Mouse (Mus musculus) limb, embryonic 14.5 days (tissue): Measurements from ENCODE around the gene Olfr1157. TPM values are rescaled to one million over a fixed set of nuclear protein-coding genes. Genes with fewer than 3 reads are reported as not detected.

Experiments used
- ATAC-seq: fragments of 200-750 bp; cut with Nextera tagmentation; 2 replicates; pipeline ENCODE4 v1.8.0; 2017; ENCODE audit warnings: low read depth, moderate number of reproducible peaks, moderate TSS enrichment; ENCODE audit not compliant: low FRiP score
- DNase-seq: peaks from one replicate; pipeline ENCODE4 v3.0.0-alpha.2; 2015; ENCODE audit warnings: low spot score
- H3K27ac ChIP-seq: fragments of 300-500 bp; sonication (generic); replicated peaks from 2 replicates; pipeline ENCODE4 v1.5.1; 2014; ENCODE audit warnings: low read depth, mild to moderate bottlenecking, low read length, moderate library complexity, mixed read lengths
- H3K27me3 ChIP-seq: fragments of 300-500 bp; sonication (generic); 2 replicates; pipeline ENCODE4 v1.6.1; 2014; ENCODE audit warnings: low read length, mixed read lengths; ENCODE audit not compliant: control insufficient read depth, insufficient read depth
- H3K36me3 ChIP-seq: fragments of 300-500 bp; sonication (generic); 2 replicates; pipeline ENCODE4 v1.6.1; 2014; ENCODE audit warnings: mild to moderate bottlenecking, low read length, moderate library complexity, mixed read lengths; ENCODE audit not compliant: control insufficient read depth, insufficient read depth
- H3K4me1 ChIP-seq: fragments of 300-500 bp; sonication (generic); 2 replicates; pipeline ENCODE4 v1.6.1; 2014; ENCODE audit warnings: antibody characterized with exemption, low read length, mixed read lengths; ENCODE audit not compliant: control insufficient read depth, insufficient read depth
- H3K4me2 ChIP-seq: fragments of 300-500 bp; sonication (generic); replicated peaks from 2 replicates; pipeline ENCODE4 v1.6.1; 2014; ENCODE audit warnings: low read depth, mild to moderate bottlenecking, low read length, moderate library complexity; ENCODE audit not compliant: severe bottlenecking
- H3K4me3 ChIP-seq: fragments of 300-500 bp; sonication (generic); replicated peaks from 2 replicates; pipeline ENCODE4 v1.5.1; 2014; ENCODE audit warnings: low read length
- H3K9ac ChIP-seq: fragments of 300-500 bp; sonication (generic); 2 replicates; pipeline ENCODE4 v1.6.1; 2014; ENCODE audit warnings: mild to moderate bottlenecking, low read depth, low read length, moderate library complexity; ENCODE audit not compliant: severe bottlenecking
- H3K9me3 ChIP-seq: fragments of 300-500 bp; sonication (generic); 2 replicates; pipeline ENCODE4 v1.6.1; 2016; ENCODE audit warnings: low read length; ENCODE audit not compliant: control insufficient read depth
- POLR2A ChIP-seq: fragments of 200-500 bp; IDR thresholded peaks from 2 replicates; pipeline ENCODE4 v1.8.0; 2012; ENCODE audit warnings: inconsistent platforms, mild to moderate bottlenecking, moderate library complexity, borderline replicate concordance; ENCODE audit not compliant: insufficient read depth, insufficient read length; ENCODE audit errors: extremely low read depth
- WGBS: fragments of 180-500 bp; shearing (Covaris S2); extraction: QIAGEN DNeasy Blood & Tissue Kit; methylation state at CpG from one replicate; pipeline ENCODE4 v1.1.7; 2014; 5-methylcytosine and 5-hydroxymethylcytosine counted together
- polyA plus RNA-seq, 2 experiments: library from polyadenylated mRNA; depleted of rRNA in 1 of 2; stranded (reverse) in 1 of 2; unstranded in 1 of 2; fragments of >200 nt; fragmentation: Nextera tagmentation in 1 of 2; extraction: Ambion mirVana in 1 of 2; gene quantifications; 2 replicates each; pipeline versions ENCODE4 v1.2.1 to v1.2.3; 2012 to 2014

Gene Olfr1157
- polyA plus RNA-seq (2012; rRNA removed) = not detected in 2 replicates
- not detected in 2 replicates for polyA plus RNA-seq (2014; fragmentation: Nextera tagmentation; extraction: Ambion mirVana)

GRCm38 (mm10) chr2:87968199-87968598 lies at the start of gene Olfr1157:
TSS of gene Olfr1157 (minus strand) at chr2:87968299.
- no peaks in the 10 kb centered on the region for H3K27me3 ChIP-seq
- H3K4me1 ChIP-seq = no peaks in the 10 kb centered on the region
- no peak for DNase-seq
- WGBS = 95% methylated on average over 4 of the region's 4 CpGs
- no peak for ATAC-seq
- no peak within 1 kb of the TSS for H3K9ac ChIP-seq
- no peak within 1 kb of the TSS for H3K4me2 ChIP-seq
- H3K36me3 ChIP-seq = no peaks in the 10 kb centered on the region
- no peak within 1 kb of the TSS for H3K4me3 ChIP-seq
- H3K9me3 ChIP-seq = no peaks in the 10 kb centered on the region
- no peak within 1 kb of the TSS for H3K27ac ChIP-seq
- TF ChIP-seq POLR2A = no peak

- Histone ChIP-seq H3K4me2 (no peak within 1 kb of the TSS), H3K9ac (no peak within 1 kb of the TSS), H3K9me3 (no peaks in the 10 kb centered on the region), H3K36me3 (no peaks in the 10 kb centered on the region), H3K4me3 (no peak within 1 kb of the TSS), H3K27ac (no peak within 1 kb of the TSS), H3K27me3 (no peaks in the 10 kb centered on the region), H3K4me1 (no peaks in the 10 kb centered on the region)
- TF ChIP-seq POLR2A = no peak
- DNase-seq (no peak), ATAC-seq (no peak)
Observed at GRCm38 (mm10) chr2:88007515-88008318, 39.6 kb upstream of the Olfr1157 start, which contains the start of gene Olfr1160. TSS of gene Olfr1160 (minus strand) at chr2:88008268.

- no peak for TF ChIP-seq POLR2A
- Histone ChIP-seq H3K27me3 (no peaks in the 10 kb centered on the region), H3K9ac (no peak within 1 kb of the TSS), H3K4me2 (no peak within 1 kb of the TSS), H3K9me3 (no peaks in the 10 kb centered on the region), H3K4me3 (no peak within 1 kb of the TSS), H3K4me1 (no peaks in the 10 kb centered on the region), H3K27ac (no peak within 1 kb of the TSS), H3K36me3 (no peaks in the 10 kb centered on the region)
- DNase-seq = no peak
- no peak for ATAC-seq
Observed at GRCm38 (mm10) chr2:87989813-87990212, 21.7 kb upstream of the Olfr1157 start, which contains the start of gene Olfr1158. TSS of gene Olfr1158 (plus strand) at chr2:87990113.

GRCm38 (mm10) chr2:87974563-87974962 lies 6.5 kb upstream of the Olfr1157 start, which contains the start of gene Olfr74:
TSS of gene Olfr74 (minus strand) at chr2:87974663.
- Histone ChIP-seq H3K27ac (no peak within 1 kb of the TSS), H3K4me2 (no peak within 1 kb of the TSS), H3K36me3 (no peaks in the 10 kb centered on the region), H3K9me3 (no peaks in the 10 kb centered on the region), H3K9ac (no peak within 1 kb of the TSS), H3K4me3 (no peak within 1 kb of the TSS), H3K27me3 (no peaks in the 10 kb centered on the region), H3K4me1 (no peaks in the 10 kb centered on the region)
- 70% methylated on average over 3 of the region's 3 CpGs for WGBS
- TF ChIP-seq POLR2A = no peak
- DNase-seq = no peak
- ATAC-seq = no peak

- H3K9ac ChIP-seq = no peak within 1 kb of the TSS
- H3K4me1 ChIP-seq = no peaks in the 10 kb centered on the region
- H3K27ac ChIP-seq = no peak within 1 kb of the TSS
- ATAC-seq (no peak), DNase-seq (no peak)
- TF ChIP-seq POLR2A = no peak
- no peak within 1 kb of the TSS for H3K4me2 ChIP-seq
- H3K9me3 ChIP-seq = no peaks in the 10 kb centered on the region
- H3K36me3 ChIP-seq = no peaks in the 10 kb centered on the region
- no peak within 1 kb of the TSS for H3K4me3 ChIP-seq
- no peaks in the 10 kb centered on the region for H3K27me3 ChIP-seq
Observed at GRCm38 (mm10) chr2:87953000-87953399, 15.1 kb downstream of the Olfr1157 start, which contains the start of gene Olfr1156. TSS of gene Olfr1156 (minus strand) at chr2:87953100.
